Mouse (Mus musculus) embryonic fibroblast, embryonic 13.5 days (primary cell): ENCODE data around the gene Gm32717.
"Not testable (repeated sequence)": the region's sequence is repeated elsewhere in the genome, so short reads cannot be mapped to it uniquely, and the experiment has no call there.

Source experiments
- CTCF ChIP-seq: IDR thresholded peaks from 2 replicates; pipeline ENCODE4 v1.5.1; 2011; ENCODE audit warnings: mild to moderate bottlenecking, control low read depth, low read length, moderate library complexity, borderline replicate concordance; ENCODE audit not compliant: insufficient read depth
- POLR2A ChIP-seq: IDR thresholded peaks from 2 replicates; pipeline ENCODE4 v1.6.1; 2011; ENCODE audit warnings: low read depth, mild to moderate bottlenecking, control low read depth, low read length, moderate library complexity

DNA sequence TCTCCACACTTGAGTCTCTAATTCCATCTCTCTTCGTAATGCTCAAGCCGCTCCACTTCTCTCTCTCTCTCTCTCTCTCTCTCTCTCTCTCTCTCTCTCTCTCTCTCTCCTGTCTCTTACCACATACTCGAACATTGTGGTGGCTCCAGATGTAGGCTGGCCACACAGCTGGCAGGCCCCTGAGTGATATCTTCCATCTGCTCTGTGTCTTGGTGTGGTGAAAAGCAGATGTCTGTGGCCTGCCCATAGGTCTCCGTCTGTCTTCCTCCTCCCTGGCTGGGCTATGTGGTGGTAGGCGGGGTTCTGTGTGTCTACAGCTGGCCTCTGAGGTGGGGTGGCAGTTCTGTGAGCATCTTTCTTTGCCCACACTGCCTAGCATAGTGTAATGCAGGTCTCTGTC is 42.4 kb upstream of the Gm32717 start:
- not testable (repeated sequence) for TF ChIP-seq CTCF, POLR2A
